Mouse (Mus musculus): ENCODE results near the gene Htr6. TPM values are rescaled to one million over a fixed set of nuclear protein-coding genes. Genes with fewer than 3 reads are reported as not detected.

The Htr6 gene
- polyA plus RNA-seq, 1 experiment from 2014 or later, result not detected

- Histone ChIP-seq H3K4me2 (no peak overlapping the region), H3K27me3 (ENCODE audit: control insufficient read depth, insufficient read depth, low read length) (no peaks in the 10 kb centered on the region; the same call in 1 of the 2 replicates), H3K36me3 (ENCODE audit: control insufficient read depth, insufficient read depth, low read length) (no peaks in the 10 kb centered on the region), H3K27ac (ENCODE audit: low read depth, low read length) (no peak overlapping the region), H3K4me3 (ENCODE audit: low read depth, low read length) (no peak overlapping the region), H3K9me3 (ENCODE audit: control insufficient read depth, low read length) (no peaks in the 10 kb centered on the region), H3K9ac (ENCODE audit: low read length) (no peak overlapping the region), H3K4me1 (ENCODE audit: control insufficient read depth, insufficient read depth, low read length) (no peaks in the 10 kb centered on the region)
- ATAC-seq (ENCODE audit: low FRiP score) (no peak), DNase-seq (ENCODE audit: low spot score, missing footprints) (peak; percentile 66)
- WGBS, result 9% methylated on average over 7 of the region's 7 CpGs
Measured at GRCm38 (mm10) chr4:139059569-139059968, 15.8 kb downstream of the Htr6 start.

- Histone ChIP-seq H3K27me3 (ENCODE audit: control insufficient read depth, insufficient read depth, low read length) (no peaks in the 10 kb centered on the region), H3K27ac (ENCODE audit: low read depth, low read length) (no peak overlapping the region), H3K36me3 (ENCODE audit: control insufficient read depth, insufficient read depth, low read length) (no peaks in the 10 kb centered on the region), H3K4me3 (ENCODE audit: low read depth, low read length) (no peak overlapping the region), H3K4me2 (no peak overlapping the region), H3K4me1 (ENCODE audit: control insufficient read depth, insufficient read depth, low read length) (no peaks in the 10 kb centered on the region), H3K9me3 (ENCODE audit: control insufficient read depth, low read length) (no peaks in the 10 kb centered on the region), H3K9ac (ENCODE audit: low read length) (no peak overlapping the region)
- WGBS, result 87% methylated on average over 5 of the region's 5 CpGs
- ATAC-seq (ENCODE audit: low FRiP score) (no peak), DNase-seq (ENCODE audit: low spot score, missing footprints) (no peak)
Measured at GRCm38 (mm10) chr4:139058029-139058428, 17.3 kb downstream of the Htr6 start.

GRCm38 (mm10) chr4:139057291-139057690 is 18.1 kb downstream of the Htr6 start:
- Histone ChIP-seq H3K27me3 (ENCODE audit: control insufficient read depth, insufficient read depth, low read length) (no peaks in the 10 kb centered on the region), H3K9ac (ENCODE audit: low read length) (no peak overlapping the region), H3K4me2 (no peak overlapping the region), H3K9me3 (ENCODE audit: control insufficient read depth, low read length) (no peaks in the 10 kb centered on the region), H3K4me3 (ENCODE audit: low read depth, low read length) (no peak overlapping the region), H3K36me3 (ENCODE audit: control insufficient read depth, insufficient read depth, low read length) (no peaks in the 10 kb centered on the region), H3K4me1 (ENCODE audit: control insufficient read depth, insufficient read depth, low read length) (no peaks in the 10 kb centered on the region), H3K27ac (ENCODE audit: low read depth, low read length) (no peak overlapping the region)
- ATAC-seq (ENCODE audit: low FRiP score) (no peak), DNase-seq (ENCODE audit: low spot score, missing footprints) (peak; percentile 21)
- WGBS, result 85% methylated on average over 5 of the region's 5 CpGs

GRCm38 (mm10) chr4:139055744-139056143 is 19.6 kb downstream of the Htr6 start:
- Histone ChIP-seq H3K27ac (ENCODE audit: low read depth, low read length) (no peak overlapping the region), H3K4me2 (no peak overlapping the region), H3K9ac (ENCODE audit: low read length) (no peak overlapping the region), H3K4me3 (ENCODE audit: low read depth, low read length) (no peak overlapping the region), H3K4me1 (ENCODE audit: control insufficient read depth, insufficient read depth, low read length) (no peaks in the 10 kb centered on the region), H3K36me3 (ENCODE audit: control insufficient read depth, insufficient read depth, low read length) (no peaks in the 10 kb centered on the region), H3K27me3 (ENCODE audit: control insufficient read depth, insufficient read depth, low read length) (no peaks in the 10 kb centered on the region), H3K9me3 (ENCODE audit: control insufficient read depth, low read length) (no peaks in the 10 kb centered on the region)
- ATAC-seq (ENCODE audit: low FRiP score), result no peak
- WGBS, result 73% methylated on average over 3 of the region's 3 CpGs
- DNase-seq (ENCODE audit: low spot score, missing footprints), result peak; percentile 47

- Histone ChIP-seq H3K9me3 (ENCODE audit: control insufficient read depth, low read length) (no peaks in the 10 kb centered on the region), H3K4me1 (ENCODE audit: control insufficient read depth, insufficient read depth, low read length) (no peaks in the 10 kb centered on the region), H3K36me3 (ENCODE audit: control insufficient read depth, insufficient read depth, low read length) (no peaks in the 10 kb centered on the region), H3K9ac (ENCODE audit: low read length) (no peak overlapping the region), H3K27me3 (ENCODE audit: control insufficient read depth, insufficient read depth, low read length) (no peaks in the 10 kb centered on the region), H3K4me2 (no peak overlapping the region), H3K27ac (ENCODE audit: low read depth, low read length) (no peak overlapping the region), H3K4me3 (ENCODE audit: low read depth, low read length) (no peak overlapping the region)
- no peak for DNase-seq (ENCODE audit: low spot score, missing footprints)
- 88% methylated on average over 4 of the region's 4 CpGs for WGBS
- ATAC-seq (ENCODE audit: low FRiP score), result no peak
Measured at GRCm38 (mm10) chr4:139055336-139055735, 20.0 kb downstream of the Htr6 start.

DNA sequence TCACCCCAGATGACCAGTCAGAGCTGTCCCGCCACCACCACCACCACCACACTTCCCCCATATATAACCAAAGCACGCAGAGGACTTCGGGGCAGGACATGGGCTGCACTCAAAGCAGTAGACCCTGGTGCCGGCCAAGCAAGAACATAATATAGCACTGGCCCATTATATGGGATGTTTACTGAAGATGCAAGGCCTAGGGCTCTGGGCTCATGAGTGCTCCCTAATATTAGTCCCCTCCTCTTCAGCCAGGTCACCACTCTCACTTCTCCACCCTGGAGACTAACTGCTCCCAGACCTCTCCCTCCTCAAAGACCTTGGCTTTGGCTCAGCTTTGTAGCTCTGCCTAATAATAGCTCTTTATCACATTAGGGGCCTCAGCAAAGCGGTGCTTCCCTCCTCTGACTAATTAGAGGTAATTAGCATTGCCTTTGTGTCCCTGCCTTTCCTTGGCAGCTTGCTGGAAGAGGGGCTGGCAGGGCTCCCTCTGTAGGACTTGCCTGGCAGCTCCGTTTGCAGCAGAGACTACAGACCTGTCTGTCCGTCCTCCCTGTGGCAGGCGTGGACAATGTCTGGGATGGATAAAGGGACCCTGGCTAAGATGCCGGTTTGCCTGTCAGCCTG is 21.0 kb downstream of the Htr6 start:
- H3K36me3 ChIP-seq (ENCODE audit: control insufficient read depth, insufficient read depth, low read length), result no peaks in the 10 kb centered on the region
- H3K4me1 ChIP-seq (ENCODE audit: control insufficient read depth, insufficient read depth, low read length), result no peaks in the 10 kb centered on the region
- H3K4me3 ChIP-seq (ENCODE audit: low read depth, low read length), result no peak overlapping the region
- H3K9ac ChIP-seq (ENCODE audit: low read length), result no peak overlapping the region
- DNase-seq (ENCODE audit: low spot score, missing footprints) (peak; percentile 39), ATAC-seq (ENCODE audit: low FRiP score) (no peak)
- H3K27ac ChIP-seq (ENCODE audit: low read depth, low read length), result no peak overlapping the region
- H3K9me3 ChIP-seq (ENCODE audit: control insufficient read depth, low read length), result no peaks in the 10 kb centered on the region
- H3K27me3 ChIP-seq (ENCODE audit: control insufficient read depth, insufficient read depth, low read length), result no peaks in the 10 kb centered on the region
- H3K4me2 ChIP-seq, result no peak overlapping the region
- WGBS, result 54% methylated on average over 9 of the region's 9 CpGs

DNA sequence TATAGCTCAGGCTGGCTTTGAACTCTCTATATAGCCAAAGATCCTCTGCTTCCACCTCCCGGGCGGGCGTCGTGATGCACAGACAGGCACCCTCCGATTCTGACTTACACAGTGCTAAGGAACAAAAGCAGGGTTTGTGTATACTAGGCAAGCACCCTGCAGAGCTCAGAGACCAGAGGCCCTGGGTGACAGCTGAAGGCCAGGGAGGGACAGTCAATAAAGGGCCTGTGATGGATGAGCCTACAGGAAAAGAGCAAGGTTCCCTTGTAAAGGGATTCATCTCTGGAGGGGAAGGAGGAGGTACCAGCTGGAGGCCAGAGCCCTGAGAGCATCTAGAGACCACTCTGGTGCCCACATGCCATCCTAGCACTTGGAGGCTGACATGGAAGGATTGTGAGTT is 22.0 kb downstream of the Htr6 start:
- no peak overlapping the region for H3K4me2 ChIP-seq
- no peaks in the 10 kb centered on the region for H3K4me1 ChIP-seq (ENCODE audit: control insufficient read depth, insufficient read depth, low read length)
- DNase-seq (ENCODE audit: low spot score, missing footprints) (no peak), ATAC-seq (ENCODE audit: low FRiP score) (no peak)
- no peak overlapping the region for H3K9ac ChIP-seq (ENCODE audit: low read length)
- H3K4me3 ChIP-seq (ENCODE audit: low read depth, low read length), result no peak overlapping the region
- 44% methylated on average over 5 of the region's 5 CpGs for WGBS
- no peak overlapping the region for H3K27ac ChIP-seq (ENCODE audit: low read depth, low read length)
- no peaks in the 10 kb centered on the region for H3K9me3 ChIP-seq (ENCODE audit: control insufficient read depth, low read length)
- H3K27me3 ChIP-seq (ENCODE audit: control insufficient read depth, insufficient read depth, low read length), result no peaks in the 10 kb centered on the region
- no peaks in the 10 kb centered on the region for H3K36me3 ChIP-seq (ENCODE audit: control insufficient read depth, insufficient read depth, low read length)

- DNase-seq (ENCODE audit: low spot score, missing footprints), result peak; percentile 65
- Histone ChIP-seq H3K4me1 (ENCODE audit: control insufficient read depth, insufficient read depth, low read length) (no peaks in the 10 kb centered on the region), H3K9ac (ENCODE audit: low read length) (no peak overlapping the region), H3K27me3 (ENCODE audit: control insufficient read depth, insufficient read depth, low read length) (no peaks in the 10 kb centered on the region), H3K36me3 (ENCODE audit: control insufficient read depth, insufficient read depth, low read length) (no peaks in the 10 kb centered on the region), H3K4me3 (ENCODE audit: low read depth, low read length) (no peak overlapping the region), H3K27ac (ENCODE audit: low read depth, low read length) (no peak overlapping the region), H3K4me2 (no peak overlapping the region), H3K9me3 (ENCODE audit: control insufficient read depth, low read length) (no peaks in the 10 kb centered on the region)
- ATAC-seq (ENCODE audit: low FRiP score), result no peak
- WGBS, result 84% methylated on average over 7 of the region's 7 CpGs
Measured at GRCm38 (mm10) chr4:139052796-139053195, 22.6 kb downstream of the Htr6 start.

DNA sequence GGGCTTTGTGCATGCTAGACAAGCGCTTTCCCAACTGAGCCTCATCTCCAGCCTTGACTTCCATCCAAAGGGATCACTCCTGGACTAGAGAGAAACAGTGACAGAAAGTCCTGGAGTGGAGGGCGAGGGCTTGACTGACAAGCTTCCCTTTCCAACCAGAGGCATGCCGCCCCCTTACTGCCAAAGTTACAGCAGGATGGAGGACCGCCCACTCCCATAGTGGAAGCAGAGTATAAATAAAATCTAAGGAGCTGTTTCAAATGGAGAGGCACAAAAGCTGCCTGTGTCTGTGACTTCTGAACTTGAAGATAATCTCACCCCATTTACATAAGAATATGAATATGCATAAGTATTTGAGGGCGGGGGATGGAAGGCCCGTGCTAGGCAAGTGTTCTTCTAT is 26.9 kb downstream of the Htr6 start:
- 80% methylated on average over 6 of the region's 6 CpGs for WGBS
- Histone ChIP-seq H3K4me3 (ENCODE audit: low read depth, low read length) (no peak overlapping the region), H3K36me3 (ENCODE audit: control insufficient read depth, insufficient read depth, low read length) (no peaks in the 10 kb centered on the region), H3K4me2 (no peak overlapping the region), H3K27ac (ENCODE audit: low read depth, low read length) (no peak overlapping the region), H3K9ac (ENCODE audit: low read length) (no peak overlapping the region), H3K9me3 (ENCODE audit: control insufficient read depth, low read length) (no peaks in the 10 kb centered on the region), H3K27me3 (ENCODE audit: control insufficient read depth, insufficient read depth, low read length) (no peaks in the 10 kb centered on the region), H3K4me1 (ENCODE audit: control insufficient read depth, insufficient read depth, low read length) (no peaks in the 10 kb centered on the region)
- DNase-seq (ENCODE audit: low spot score, missing footprints) (no peak), ATAC-seq (ENCODE audit: low FRiP score) (no peak)
